Mouse (Mus musculus): ENCODE data around the gene Srrd.

Gene Srrd

DNA sequence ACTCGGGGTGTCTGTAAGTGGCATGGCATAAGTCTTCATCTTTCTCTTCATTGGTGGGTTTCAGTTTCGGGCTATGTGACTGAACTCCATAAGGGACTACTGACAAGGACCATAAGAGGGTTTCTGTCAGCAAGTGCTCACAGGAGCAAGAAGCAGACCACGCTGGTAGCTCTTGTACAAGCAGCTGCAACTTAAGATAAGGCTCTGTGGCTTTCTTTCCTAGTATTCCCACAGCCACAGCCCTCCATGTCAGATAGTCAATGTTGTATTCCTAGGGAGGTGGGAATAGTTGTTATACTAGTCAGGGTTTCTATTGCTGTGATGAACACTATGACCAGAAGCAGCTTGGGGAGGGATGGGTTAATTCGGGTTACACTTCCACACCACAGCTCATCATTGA is 16.7 kb upstream of the Srrd start:
- no peak for DNase-seq (ENCODE audit: low spot score in 2 of 2)

DNA sequence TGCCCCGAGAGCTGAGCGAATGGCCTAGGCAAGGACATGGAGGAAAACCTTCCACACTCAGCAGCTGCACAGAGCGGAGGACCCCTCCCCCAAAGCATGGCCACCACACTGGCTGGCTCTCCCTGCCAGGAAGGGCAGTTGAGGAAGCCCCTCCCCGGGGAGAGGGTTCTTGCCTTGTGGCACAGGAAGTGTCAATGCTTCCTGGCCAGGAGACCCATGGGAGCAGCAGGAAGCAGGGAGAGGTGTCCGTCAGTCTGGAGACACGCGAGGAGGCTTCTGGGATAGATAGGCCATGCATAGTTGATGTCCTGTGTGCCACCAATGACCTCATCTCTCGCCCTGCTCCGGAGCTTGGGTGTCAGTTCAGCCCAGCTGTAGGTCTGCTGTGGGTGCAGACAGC is 13.5 kb upstream of the Srrd start:
- DNase-seq (ENCODE audit: low spot score in 2 of 2): no peak

DNA sequence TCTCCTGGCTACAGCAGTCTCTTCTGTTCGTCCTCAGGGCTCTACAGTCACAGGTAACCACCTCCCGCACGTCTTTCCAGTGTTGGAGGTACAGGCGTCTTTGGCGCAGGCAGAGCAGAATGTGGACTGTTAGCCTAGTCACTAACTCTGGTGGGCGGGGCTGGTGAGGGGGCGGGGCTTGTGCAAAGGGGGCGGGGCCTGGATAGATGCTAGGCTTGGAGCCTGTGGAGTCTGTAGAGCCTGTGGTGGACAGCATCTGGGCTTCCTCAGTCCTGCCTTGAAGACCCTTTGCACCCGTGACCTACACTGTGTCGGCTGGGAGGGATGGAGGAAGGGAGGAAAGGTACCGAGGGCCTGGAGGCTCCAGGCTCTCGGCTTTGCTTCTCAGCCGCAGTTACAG is 13.1 kb upstream of the Srrd start, which contains the start of gene Gm6583:
Gene Gm6583 (minus strand): TSS at position 124 of the 400 bp plus-strand sequence.
- DNase-seq (ENCODE audit: low spot score in 2 of 2): no peak

DNA sequence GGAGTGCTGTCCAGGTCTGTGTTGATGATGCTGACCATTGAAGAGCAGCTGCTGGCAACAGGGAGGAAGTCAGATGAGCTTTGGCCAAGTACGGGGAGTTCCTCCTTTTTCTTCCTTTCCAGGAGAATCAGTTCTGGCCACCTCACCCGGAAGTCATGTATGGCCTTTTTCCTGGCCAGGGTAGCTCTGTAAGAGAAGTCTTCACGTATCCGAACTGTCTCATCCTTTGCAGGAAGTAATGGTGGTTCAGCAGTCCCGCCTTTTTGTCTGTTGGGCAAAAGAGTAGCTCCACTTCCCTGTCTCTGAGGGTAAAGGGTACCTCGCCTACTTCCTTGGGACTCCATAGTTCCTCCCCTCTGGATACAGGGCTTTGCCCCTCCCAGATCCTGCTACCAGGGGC is 12.7 kb upstream of the Srrd start:
- DNase-seq (ENCODE audit: low spot score in 2 of 2): no peak

DNA sequence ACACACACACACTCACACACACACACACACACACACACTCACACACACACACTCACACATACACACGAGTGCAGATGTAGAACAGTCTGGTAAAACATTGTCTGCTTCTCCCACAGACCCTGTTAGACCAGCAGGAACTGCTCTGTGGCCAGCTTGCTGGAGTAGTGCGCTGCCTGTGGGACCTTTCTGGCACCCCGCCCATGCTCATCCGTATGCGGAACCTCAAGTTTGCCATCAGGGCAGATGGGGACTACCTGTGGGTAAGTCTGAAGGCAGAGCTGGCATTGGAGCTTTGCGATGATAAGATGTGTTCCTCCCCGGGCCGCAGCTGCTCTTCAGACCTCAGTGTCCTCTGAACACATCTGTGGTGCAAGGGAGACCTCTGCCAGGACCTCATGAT is 6.3 kb upstream of the Srrd start:
- DNase-seq (ENCODE audit: low spot score in 2 of 2): no peak

DNA sequence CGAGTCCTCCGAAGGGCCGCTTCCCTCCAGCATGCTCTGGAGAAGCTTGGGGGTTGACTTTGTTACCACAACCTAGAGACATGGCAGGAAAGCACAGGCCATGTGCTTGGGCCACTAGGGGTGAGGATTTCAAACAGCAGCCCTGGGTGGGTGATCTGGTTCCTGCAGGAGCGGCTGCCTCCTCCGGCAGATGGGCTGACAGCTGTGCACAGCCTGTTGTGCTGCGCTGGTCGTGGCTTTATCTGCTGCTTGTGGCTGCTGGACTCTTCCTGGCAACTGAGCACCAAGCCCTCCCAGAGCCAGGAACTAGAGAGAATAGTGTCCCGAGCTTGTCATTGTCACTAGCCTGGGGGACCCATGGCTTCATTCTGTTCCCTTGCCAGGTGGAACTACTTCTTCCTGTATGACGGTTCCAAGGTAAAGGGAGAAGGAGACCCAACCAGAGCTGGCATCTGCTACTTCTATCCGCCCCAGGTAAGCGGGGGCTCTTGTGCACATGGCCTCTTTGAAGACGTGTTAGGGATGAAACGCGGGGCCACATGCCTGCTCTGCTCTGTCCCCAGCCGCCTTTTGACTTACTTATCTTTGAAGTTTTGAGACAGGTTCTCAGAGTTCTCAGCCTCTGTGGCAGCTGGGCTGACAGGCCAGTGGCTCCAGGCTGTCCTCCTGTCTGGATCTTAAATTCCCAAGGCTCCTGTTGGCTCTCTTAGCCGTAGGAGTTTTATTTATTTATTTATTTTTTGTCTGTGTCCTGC is 3.5 kb upstream of the Srrd start:
- DNase-seq (ENCODE audit: low spot score in 2 of 2): no peak

DNA sequence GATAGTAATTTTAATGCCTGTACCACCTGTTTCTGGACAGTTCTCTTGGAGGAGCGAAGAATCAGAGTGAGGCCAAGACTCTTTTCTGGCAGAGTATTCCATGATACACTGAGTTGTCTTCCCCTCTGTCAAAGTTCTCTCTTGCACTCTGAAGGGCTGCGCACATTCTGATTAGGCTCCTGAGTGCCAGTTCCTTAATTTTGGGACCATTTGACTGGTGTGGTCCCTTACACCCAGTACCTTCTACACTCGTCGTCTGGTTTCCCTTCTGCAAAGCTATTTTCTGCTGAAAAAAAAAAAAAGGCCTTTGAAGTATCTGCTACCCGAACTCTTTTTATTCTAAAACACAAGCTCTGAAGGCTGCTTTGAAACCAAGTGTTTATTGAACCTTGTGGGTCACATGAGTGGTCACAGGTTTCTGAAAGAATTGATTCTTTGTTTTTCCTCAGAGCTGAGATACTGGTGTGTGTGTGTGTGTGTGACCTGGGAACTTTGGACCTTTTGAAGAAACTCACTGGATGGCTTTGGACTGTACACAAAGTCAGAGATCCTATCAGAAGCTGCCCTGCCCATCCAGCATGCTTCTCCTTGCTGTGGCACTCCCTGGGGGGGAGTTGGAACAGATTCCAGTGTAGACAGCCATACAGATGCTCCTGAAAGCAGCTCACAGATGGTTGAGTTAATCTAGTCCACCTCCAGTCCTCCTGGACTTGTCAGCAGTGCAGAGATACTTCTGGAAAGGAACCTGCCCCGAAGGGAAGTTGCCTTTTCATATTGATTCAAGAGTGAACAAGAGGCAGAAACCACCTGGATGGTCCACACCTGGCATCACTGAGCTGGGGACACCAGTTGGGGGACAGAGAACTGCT is 1.5 kb upstream of the Srrd start:
- peak; percentile 56 to 58 for DNase-seq (ENCODE audit: low spot score in 2 of 2)

DNA sequence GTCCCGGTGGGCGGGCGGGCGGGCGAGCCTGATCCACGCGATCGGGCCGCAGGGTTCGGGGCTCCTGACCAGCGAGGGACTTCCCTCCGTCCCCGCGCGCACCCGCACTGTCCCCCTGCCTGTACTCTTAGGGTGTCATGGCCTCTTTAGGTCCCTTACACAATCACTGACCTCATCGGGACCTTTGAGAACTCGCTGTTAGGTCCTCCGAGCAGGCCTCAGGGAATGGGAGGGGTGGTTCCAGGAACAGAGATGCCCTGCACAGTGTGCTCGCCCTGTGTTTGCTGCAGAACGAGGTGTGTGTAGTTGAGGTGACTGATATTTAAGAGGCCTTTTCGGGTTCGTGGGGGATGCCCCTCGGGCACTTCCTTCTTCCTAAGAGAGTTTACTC is 360 bp upstream of the Srrd start:
- DNase-seq (ENCODE audit: low spot score in 2 of 2): peak in 1 of 2 experiments; percentile 47

DNA sequence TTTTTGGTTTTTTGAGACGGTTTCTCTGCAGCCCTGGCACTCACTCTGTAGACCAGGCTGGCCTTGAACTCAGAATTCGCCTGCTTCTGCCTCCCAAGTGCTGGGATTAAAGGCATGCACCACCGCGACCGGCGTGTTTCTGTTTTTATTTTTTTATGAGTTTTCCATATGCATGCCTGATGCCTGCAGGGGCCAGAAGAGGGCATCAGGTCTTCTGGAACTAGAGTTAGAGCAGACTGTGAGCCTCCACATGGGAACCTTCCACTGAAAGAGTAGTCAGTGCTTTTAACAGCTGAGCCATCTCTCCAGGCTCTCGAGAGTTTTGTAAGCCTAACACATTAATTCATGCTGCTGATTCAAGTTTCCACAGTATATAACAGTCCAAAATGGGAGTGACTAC is 3.6 kb downstream of the Srrd start:
- DNase-seq (ENCODE audit: low spot score in 2 of 2): no peak

DNA sequence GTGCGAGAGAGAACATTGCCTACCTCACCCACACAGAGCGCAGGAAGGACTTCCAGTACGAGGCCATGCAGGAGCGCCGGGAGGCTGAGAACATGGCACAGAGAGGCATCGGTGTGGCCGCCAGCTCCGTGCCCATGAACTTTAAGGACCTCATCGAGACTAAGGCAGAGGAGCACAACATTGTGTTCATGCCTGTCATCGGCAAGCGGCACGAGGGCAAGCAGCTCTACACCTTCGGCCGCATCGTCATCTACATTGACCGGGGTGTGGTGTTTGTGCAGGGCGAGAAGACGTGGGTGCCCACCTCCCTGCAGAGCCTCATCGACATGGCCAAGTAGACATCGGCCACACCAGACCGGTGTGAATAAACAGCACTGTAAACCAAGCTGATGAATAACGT is 5.8 kb downstream of the Srrd start:
- no peak for DNase-seq (ENCODE audit: low spot score in 2 of 2)

DNA sequence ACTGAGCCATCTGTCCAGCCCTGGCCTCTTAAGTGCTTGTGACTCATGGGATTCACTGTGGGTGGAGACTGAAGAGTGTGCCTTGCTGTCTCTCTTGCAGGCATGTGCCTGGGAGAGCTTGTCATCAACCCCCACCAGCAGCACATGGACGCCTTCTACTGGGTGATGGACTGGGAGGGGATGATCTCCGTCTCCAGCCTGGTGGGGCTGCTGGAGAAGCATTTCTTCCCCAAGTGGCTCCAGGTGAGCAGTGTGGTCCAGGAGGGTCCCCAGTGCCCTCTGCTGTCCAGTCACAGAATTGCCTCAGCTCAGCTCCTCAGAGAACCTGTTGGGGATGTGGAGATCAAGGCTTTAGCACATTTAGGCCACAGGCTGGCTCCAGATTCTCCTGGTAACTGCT is 7.4 kb downstream of the Srrd start:
- peak; percentile 55 for DNase-seq (ENCODE audit: low spot score in 2 of 2)

DNA sequence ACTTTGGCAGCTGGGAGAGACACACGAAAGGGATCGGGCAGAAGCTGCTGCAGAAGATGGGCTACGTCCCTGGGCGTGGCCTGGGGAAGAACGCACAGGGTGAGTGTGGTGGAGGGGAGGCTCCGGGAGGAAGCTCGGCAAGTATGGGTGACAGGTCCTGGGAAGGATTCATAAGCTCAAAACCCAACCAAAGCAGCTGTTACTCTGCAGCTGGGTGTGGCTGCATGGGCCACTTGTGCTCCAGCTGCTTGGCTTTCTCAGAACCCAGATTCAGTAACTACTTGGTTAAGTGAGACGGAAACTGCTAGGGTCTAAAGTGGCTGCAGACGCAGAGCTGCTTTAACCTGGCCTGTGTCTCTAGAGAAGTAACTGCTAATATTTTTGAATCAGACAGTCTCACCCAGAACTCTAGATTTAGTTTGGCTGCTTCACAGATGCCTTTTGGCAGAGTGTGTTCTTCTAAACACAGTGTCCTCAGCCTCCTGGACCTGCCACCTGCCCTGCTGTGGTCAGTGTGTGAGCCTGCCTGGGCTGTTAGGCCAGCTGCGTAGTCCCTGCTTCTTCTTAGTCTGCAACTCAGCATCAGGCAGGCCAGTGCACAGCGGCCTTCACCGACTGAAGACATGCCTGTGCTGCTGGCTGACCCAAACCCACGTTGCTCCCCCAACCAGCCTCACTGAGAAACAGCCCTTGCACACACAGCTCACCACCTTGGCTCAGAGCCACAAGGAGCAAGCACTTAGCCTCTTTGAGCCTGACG is 12.9 kb downstream of the Srrd start:
- no peak for DNase-seq (ENCODE audit: low spot score in 2 of 2)

DNA sequence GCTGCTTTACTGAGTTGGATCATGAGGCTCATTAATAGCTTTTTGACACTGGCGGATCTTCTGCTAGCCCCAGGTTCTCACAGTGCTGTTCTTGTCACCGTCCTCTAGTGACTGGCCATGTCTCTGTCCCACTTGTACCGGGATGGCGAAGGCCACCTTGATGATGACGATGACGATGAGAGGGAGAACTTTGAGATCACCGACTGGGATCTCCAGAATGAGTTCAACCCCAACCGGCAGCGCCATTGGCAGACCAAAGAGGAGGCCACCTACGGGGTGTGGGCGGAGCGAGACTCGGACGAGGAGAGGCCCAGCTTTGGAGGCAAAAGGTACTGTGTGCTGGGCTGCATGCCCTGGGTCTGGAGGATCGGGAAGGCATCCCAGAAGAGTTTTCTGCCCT is 15.0 kb downstream of the Srrd start:
- DNase-seq (ENCODE audit: low spot score in 2 of 2): no peak

DNA sequence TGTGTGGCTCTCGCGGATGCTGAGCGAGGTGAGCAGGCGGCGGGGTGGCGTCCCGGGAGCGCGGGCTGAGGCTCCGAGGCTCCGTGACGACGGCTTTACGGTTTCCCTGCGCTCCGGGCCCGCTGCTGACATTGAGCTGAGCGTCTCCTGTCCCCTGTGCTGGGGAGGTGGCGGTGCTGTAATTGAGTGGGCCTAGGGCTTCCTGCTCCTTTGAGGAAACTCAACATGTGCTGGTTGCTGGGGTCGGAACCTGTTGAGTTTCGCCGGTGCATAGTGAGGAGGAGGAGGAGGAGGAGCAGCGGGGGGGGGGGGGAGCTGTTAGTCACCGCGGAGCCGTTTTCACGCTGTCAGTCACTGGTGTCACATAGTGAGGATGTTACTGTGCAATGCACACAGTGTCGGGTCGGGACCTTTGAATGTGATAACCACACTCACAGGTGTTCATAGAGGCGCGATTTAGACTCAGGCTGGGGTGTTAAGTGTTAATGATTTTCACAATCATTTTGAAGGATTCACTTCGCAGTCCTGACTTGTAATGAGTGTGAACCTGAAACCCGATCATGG is 16.3 kb downstream of the Srrd start:
- no peak for DNase-seq (ENCODE audit: low spot score in 2 of 2)

DNA sequence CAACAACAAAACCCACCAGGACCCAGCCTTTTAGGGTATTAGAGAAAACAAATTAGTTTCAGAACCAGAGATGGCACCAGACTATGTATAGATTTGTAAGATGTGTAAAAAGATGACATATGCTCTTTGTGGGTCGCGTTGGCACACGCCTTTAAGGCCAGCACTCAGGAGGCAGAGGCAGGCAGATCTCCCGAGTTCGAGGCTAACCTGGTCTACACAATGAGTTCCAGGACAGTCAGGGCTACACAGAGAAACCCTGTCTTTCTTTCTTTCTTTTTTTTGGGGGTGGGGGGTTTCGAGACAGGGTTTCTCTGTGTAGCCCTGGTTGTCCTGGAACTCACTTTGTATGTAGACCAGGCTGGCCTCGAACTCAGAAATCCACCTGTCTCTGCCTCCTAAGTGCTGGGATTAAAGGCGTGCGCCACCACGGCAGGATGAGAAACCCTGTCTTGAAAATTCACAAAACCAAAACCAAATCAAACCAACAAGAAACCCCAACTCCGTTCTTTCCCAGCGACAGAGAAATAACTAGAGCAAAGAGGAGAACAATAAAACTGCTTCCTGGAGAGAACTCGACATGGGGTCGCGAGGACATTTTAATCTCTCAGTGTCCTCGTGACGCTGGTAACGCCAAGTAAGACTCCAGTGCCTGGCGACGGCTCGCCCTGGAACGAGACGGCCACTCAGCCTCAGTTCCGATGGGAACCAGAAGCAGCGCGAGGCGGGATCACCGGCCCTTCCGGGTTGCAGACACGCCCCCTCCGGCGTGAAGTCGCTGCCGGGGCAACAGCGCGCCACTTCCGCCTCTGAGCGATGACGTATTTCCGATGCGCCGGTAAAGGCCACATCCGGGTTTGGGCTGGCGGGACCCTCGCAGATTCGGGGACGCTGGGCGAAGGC is 17.0 kb downstream of the Srrd start, which contains the start of gene Tfip11:
Gene Tfip11 (plus strand): TSS at position 813 of the 900 bp plus-strand sequence.
- DNase-seq (ENCODE audit: low spot score in 2 of 2): peak; percentile 98

DNA sequence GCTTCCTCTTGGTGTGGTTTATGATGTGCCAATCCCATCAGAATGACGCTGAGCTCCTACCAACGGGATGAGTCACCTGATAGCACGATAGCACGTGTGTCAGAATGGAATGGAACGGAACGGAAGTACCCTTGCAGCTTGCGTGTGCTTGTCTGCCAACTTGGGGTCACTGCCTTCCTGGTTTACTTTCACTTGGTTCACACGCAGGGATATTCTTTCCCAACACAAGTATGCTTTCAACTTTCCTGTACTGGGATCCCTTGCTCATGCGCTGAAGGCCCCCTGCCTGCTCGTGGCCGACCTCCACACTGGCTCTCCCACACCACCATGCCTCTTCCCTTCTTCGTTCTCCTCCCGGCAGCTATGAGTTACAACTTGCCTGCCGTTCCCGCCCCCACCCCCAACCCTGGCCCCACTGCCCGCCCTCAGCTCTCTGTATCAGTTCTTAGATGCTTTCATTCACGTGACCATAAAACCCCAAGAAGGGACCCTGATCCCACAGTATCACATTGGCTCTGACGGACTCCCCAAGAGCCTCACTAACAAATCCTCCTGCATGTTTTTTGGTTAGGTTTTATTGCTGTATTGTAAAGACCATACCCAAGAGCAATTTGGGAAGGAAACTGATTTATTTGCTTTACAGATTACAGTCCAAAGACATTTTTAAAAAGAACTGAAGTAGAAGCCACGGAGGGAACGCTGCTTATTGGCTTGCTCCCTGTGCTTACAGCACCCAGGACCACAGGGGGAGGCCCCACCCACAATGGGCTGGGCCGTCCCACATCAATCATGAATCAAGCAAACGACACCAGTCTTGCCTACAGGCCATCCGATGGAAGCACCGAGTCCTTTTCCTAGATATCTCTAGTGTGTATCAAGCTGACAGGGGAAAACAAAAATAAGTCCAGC is 17.9 kb downstream of the Srrd start:
- no peak for DNase-seq (ENCODE audit: low spot score in 2 of 2)

DNA sequence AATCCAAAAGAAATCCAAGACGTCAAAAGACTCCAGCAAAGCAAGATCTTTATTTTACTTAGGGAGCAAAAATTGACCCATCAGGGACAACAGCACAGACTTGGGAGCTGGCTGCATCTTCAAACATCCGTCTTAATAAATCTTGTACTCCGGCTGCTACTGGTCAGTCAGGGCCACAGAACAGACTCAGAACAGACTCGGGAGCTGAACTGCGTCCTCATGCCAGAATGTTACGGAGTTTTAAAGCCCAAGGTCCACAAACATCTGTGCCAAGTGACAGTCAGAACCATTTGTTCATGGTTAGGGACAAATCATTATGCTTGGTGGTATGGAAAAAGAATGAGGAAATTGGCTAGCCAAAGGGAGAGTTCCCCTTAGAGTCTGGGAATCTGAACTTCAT is 19.6 kb downstream of the Srrd start:
- DNase-seq (ENCODE audit: low spot score in 2 of 2): no peak

DNA sequence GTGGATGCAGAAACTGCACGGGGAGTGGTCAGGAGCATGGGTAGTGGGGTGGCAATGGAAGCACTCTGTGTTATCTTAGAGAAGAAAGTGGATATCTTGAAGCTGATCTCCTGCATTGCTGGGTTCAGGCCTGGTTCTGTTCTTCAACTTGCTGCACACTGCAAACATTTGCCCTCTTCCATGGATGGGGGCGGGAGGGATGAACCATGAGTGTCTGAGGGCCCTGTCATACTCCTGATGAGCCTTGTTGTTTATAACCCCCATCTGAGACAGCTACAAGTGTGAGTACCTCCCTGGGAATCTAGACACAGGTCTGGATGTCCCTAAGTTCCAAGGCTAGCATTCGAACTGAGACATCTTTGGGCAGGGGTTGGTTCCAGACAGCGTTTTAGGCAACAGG is 21.5 kb downstream of the Srrd start:
- no peak for DNase-seq (ENCODE audit: low spot score in 2 of 2)

DNA sequence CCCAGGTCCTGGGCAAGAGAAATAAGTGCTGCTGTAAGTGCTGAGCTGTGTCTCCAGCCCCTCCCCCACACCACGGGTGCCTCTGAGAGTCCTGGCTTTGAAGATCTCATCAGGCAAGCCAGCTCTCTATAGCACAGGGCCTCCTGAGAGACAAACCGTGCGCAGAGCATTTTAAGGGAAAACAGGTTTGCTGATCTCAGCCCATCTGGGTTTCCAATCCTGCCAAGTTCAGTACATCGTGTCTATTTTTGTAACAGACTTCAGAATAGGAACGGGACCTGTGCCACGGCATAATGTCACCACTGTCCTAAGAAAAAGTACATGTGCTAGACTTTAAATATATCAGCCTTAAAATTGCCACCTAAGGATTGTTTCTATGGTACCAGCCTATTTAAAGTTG is 21.9 kb downstream of the Srrd start:
- peak; percentile 73 to 85 for DNase-seq (ENCODE audit: low spot score in 2 of 2)

DNA sequence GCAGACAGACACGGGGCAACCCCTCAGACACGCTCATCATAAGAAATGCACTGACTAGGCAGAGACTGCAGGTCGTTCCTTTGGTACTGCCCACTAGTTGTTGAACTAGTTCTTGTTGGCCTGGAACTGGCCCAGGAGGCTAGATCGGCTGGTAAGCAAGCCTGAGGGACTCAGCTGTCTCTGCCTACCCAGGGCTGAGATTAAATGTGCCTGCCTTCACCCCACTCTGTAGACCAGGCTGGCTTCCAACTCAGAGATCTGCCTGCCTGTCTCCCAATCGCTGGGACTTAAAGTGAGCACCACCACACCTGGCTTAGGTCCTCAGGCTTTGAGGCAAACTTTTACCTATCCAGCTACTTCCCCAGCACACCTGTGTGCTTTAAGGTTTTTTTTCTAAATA is 22.5 kb downstream of the Srrd start:
- no peak for DNase-seq (ENCODE audit: low spot score in 2 of 2)
